Mouse (Mus musculus): ENCODE data around the gene Hdac4.

Hdac4 gene

DNA sequence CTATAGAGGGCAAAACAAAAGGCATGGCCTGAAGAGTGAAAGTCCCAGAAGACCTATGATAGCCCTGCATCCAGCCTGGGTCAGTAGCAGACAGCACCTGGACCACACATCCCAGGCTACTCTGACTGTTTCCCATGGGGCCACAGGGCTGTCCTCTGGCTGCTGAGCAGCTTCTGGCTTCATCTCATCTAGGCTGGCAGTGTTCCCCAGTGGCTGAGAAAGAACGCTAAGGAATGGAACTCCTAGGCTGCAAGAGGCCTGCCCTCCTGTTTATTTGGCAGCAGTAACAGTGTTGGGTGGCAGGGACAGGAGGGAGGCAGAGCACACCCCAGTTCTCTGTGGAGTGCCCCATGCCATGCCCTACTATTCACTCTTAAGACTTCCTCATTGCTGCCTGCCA, 228.5 kb downstream of the Hdac4 start:
- DNase-seq (ENCODE audit: low spot score), result no peak

DNA sequence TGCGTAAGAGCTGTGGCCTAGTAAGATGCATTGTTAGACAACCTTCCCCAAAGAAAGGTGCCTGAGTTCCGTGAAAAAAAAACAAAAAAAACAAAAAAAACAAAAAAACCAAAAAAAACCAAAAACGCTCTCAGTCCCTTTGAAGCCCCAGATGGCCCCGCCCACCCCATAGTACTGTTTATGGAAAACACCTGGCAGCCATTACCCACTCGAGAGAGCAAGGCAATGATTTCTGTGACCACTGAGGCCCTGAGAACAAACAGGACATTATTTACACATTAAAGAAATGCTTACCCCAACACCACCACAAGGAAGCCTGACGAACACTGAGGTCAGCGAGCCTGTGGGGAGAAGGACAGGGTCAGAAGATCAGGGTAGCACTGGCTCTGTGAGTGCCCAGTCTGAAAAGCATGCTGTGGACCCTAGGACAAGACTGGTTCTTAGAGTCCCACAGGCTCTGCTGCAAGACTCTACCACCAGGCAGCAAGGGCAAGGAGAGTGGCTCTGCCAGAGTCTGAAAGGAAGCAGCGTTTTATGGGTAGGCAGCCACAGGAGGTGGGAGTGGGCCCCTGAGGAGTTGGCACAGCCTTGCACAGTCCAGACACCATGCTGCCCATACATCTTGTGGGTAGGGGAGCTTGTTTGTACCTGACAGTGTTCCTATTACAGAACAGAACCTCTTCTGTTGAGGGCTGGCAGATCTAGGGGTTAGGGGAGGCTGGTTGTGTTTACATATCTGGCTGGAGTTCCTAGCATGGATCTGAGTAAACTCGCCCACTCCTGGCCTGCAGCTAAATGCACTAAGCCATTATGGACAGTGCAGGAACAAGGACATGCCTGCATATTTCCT, 230.8 kb downstream of the Hdac4 start:
- DNase-seq (ENCODE audit: low spot score), result no peak

DNA sequence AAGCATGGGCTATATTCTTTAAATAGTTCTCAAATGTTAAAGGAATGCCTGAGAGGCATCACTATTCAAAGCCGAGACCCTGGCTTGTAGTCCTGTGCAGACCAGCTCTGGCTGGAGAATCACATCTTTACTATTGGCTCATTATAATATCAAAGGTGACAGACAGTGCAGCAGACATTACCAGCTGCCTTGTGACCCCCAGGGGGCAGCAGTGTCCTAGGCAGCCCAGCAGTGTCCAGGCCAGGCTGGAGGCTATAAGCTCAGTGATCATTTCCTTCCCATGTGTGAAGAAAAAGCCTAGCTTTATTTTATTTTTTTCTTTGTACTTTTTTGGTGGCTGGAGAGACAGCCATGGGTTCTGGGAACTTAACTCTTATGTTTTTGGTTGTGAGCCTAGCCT, 233.2 kb downstream of the Hdac4 start:
- DNase-seq (ENCODE audit: low spot score), result peak; percentile 53

DNA sequence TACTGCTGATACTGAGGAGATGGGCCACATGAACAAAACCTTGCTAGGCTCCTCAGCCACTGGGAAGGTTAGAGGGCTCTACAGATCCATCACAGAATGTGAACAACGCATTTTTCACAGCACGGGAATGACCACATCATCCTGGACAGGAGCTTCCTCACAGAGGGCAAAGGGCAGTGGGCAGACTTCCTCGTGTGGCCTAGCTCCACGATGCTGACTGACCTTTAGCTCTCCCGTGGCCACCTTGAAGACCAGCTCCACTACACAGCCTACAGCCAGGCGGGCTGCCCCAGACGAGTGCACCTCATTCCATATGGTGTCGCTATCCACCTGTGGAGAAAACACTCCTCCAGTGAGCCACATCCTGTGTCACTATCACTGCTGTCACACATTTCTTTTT, 234.3 kb downstream of the Hdac4 start:
- no peak for DNase-seq (ENCODE audit: low spot score)

DNA sequence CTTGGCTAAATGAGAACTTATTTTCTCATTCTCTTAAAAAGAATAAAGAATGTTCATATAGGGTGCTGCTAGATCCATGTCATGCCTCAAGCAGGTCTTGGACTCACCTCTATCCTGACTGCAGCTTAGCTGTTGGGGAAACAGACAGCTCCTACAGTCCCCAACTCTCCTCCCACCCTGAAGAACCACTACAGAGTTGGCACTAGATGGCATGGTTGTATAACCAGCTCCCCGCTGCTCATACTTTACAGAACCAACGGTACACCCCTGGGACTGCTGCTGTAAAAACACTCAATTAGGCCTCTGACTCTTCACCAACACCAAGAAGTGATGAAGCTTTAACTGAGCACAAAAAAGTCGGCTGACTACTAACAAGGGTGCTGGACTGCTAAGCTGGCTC, 235.6 kb downstream of the Hdac4 start:
- DNase-seq (ENCODE audit: low spot score), result no peak

DNA sequence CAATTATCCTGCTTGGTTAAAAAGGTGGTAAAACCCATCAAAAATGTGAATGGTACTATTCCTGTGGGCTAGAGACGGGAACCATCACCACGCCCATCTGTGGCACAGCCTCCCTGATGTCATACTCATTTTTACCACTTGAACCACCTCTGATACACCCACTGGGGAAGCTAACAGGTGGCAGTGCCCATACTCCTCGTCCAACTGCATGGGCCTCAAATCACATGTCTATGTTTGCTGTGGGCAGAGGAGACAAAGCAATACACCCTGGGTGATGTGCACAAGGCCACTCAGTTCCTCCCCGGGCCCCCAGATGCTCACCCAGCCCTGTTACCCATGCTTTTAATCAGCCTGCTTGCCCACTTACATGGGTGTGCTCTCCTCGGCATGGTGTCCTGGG, 236.5 kb downstream of the Hdac4 start:
- DNase-seq (ENCODE audit: low spot score), result no peak

DNA sequence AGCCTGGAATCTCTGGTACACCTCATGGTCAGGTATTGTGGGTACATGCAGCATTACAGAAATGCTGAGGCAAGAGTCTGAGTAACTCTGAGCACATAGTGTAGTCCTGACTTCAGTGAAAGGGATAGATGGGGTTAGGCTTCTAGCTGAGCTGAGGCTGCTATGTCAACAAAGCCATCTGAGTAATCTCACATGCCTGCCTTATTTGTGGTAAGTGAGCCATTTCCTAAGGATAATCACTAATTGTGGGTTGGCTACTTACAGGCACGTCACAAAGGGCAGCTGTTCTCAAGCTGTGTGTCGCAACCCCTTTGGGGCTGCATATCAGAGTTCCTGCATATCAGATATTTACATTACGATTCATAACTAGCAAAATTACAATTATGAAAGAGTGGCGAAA, 239.3 kb downstream of the Hdac4 start:
- no peak for DNase-seq (ENCODE audit: low spot score)

DNA sequence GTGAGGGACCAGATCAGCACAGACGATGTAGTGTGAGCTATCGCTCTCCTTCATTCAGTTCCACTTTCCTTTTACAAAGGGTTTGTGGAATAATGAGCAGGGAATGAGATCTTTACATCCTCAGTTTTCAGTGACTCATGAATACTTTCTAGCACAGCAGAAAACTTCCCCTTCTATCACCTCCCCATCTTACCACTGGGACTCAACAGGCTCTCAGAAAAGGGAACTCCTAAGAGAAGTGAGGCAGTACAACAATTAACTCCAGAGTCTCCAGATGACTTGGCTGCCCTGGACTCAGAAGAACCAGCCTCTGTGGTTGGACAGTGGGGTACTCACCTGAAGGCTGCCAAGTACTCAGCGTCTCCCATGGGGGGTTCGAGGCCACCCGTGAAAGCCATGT, 240.5 kb downstream of the Hdac4 start:
- DNase-seq (ENCODE audit: low spot score), result no peak

DNA sequence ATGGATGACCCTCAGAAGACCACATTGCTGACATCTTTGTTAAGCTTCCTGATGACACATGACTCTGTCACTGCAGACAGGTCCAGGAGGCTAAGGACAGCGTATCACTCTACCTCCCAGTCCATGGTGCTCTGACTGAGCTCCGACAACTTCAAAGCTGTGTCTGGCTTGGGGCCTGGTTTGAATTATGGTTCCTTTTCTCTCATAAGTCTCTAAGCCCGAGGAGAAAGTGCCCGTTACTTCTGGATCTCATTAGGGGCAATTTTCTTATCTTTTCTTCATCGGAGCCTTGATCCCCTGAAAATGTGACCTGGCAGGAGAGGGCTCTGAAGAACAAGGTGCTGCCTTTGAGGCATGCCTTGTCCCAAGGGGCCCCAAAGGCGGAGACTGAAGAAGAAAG, 242.6 kb downstream of the Hdac4 start:
- DNase-seq (ENCODE audit: low spot score), result no peak

DNA sequence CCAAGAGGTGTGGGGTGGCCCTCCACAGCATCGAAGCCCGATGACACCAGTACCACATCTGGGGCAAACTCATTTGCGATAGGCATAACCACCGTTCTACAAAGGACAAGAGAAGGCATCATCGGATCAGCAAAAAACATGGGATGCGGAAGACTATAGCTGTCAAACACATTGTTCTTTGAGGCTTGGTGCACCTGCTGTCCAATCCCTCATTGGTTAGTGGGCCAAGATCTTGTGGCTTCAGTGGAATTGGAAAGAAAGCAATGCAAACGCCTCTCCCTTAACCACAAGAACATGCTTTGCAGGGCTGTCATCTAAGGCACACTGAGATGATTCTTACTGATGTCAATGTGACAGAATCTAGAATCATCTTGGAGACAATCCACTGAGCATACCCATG, 248.1 kb downstream of the Hdac4 start:
- no peak for DNase-seq (ENCODE audit: low spot score)

DNA sequence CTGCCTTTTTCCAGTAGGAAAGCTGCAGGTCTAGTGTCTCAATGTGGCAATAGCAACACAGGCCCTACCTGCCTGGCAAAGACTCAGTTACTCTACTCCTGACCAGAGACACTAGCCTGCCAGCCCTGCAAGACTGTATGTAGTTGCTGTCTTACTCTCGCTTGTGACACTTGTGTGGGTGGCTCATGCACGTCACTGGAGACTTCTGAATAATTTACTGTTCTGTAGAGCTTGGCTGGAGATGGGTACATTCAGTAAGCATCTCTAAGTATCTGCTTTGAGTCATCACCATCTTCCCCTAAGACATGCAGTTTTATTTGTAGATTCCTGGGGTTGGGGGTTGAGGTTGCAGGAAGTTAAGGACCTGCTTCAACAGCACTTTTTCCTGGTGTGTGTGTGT, 252.9 kb downstream of the Hdac4 start:
- no peak for DNase-seq (ENCODE audit: low spot score)

DNA sequence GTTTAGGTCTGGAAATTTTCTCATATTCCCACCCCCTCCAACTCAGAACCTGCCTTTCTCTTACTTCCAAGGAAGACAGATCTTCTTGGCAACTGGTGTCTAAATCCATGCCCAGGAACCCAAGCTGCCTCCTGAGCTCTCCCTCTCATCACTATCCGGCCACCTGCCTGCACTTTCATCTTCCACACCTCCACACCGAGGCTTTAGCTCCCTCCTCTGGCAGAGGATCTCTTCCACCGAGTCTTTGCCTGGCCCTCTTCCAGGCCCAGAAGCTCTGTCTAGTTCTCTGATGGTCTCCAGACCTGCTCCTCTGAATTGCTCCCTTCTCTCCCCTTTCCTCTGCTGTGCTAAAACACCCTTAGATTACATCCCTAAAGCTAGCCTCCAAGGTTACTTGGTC, 253.5 kb downstream of the Hdac4 start:
- DNase-seq (ENCODE audit: low spot score), result no peak

DNA sequence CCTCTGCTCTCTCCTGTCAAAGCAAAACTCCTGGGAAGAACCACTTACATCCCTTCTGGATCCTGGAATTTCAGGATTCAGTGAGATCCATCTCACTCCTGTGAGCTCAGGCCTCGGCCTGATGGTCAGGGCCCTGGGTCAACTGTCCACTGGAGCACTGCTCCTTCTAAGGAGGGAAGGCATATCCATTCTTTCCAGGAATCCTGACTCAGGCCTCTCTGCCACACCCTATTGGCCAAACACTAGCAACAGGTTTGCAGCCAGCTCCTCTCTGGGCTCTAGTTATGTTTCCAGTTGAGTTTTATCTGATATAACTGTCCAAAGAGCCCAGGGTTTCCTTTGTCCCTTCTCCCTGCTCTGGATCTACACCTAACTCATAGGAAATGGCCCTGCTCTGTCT, 254.4 kb downstream of the Hdac4 start:
- no peak for DNase-seq (ENCODE audit: low spot score)

DNA sequence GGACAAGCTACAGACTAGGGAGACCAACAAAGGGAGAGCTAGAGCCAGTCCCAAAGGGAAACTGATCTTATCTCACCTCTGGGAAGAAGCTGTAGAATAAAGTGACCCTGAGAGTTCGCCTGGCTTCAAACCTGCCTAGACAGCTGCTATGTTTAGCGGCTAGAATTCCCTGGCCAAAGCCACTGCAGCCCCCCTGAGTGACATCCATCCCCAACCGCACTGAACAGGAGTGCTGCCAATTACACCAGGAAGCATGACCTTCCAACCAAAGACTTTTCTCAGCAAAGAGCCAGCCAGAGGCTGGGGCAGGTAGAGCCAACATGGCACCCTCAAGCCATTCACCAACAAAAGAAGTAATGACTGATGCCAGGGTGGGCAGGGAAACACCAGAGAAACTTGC, 260.3 kb downstream of the Hdac4 start:
- DNase-seq (ENCODE audit: low spot score), result no peak

DNA sequence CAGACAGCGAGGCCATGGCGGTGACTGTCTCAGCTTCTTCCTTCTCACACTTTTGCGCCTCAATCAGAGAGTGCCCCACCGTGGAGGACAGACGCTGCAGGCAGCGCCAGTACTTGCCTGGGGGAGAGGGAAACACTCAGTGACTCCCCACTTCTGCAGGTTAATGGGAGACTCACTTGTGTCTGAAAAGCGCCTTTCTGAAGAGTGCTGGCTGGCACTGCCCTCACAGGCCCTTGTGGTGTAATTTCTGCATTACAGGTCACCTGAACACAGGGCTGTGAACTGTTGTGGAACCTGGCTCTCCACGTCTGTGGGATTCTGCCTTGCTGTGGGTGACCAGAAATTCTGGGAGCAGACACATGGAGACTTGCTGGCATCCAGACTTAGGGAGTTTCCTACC, 261.8 kb downstream of the Hdac4 start:
- no peak for DNase-seq (ENCODE audit: low spot score)

DNA sequence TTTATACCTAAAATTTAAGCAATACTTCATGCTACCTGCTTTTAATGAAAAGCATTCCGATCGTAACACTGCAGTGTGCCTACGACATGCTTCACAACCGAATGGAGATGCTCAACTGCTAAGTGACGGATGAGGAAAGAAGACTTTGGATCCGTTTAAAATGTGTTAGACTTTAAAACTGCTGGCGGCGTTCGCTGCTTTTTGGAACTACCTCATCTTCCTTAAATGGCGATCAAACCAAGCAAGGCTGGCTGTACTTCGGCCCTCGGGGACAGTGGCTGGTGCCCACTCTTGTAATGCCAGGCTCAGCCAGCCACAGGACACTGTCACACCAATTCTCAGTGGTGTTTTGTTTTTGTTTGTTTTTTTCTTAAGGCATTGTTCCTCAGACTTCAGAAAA, 263.3 kb downstream of the Hdac4 start:
- no peak for DNase-seq (ENCODE audit: low spot score)

DNA sequence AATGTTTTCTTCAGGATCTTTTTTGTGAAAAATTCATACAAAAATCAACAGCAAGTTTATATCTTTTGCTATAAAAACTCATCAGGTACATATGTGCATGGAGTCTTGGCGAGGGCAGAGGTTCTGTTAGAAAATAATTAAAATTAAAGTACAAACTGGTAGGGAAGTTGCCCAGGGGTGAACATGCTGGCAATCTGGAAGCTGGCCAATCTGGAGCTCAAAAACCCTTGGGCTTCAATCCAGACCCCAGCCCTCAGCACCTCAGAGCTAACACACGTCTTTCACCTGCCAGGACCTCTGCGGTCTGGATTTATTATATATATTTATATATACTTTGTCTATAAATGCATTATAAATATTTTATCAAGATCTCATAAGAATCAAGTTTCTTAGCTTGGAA, 263.7 kb downstream of the Hdac4 start:
- no peak for DNase-seq (ENCODE audit: low spot score)

DNA sequence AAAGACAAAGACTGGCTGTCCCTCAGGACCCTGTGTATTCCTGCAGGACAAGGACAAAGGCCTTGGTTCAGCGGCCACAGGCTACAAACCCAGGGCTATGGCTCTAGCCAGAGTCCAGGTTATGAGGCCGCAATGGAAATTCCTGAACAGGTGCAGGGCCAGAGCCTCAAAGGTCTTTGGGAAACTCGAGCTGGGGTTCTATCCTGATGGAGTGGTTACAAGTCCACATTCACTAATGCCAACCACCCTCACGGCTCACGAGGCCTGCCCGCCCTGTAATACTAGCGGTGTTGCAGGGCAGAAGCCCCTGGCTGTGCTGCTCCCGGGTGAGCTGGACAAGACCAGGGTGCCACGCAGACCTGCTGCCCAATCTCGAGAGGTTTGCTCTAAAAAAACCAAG, 264.3 kb downstream of the Hdac4 start:
- no peak for DNase-seq (ENCODE audit: low spot score)

DNA sequence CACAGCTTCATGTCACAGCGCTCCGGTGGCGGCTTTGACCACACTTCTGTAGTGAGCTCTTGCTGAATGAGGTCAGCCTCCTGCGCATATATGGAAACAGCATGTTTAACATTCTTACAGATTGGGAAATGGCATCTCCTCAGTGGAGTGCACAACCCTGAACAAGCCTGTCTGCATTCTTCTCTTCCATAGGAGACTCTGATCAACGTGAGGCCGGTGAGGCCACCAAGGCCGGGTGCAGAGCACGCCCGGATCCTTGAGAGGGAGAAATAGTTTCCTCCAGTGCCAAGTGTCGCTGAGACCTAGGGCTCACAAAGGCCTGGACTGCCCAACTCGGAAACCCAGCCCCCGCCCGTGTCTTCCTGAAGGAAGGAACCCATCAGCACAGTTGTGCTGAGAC, 266.4 kb downstream of the Hdac4 start:
- no peak for DNase-seq (ENCODE audit: low spot score)

DNA sequence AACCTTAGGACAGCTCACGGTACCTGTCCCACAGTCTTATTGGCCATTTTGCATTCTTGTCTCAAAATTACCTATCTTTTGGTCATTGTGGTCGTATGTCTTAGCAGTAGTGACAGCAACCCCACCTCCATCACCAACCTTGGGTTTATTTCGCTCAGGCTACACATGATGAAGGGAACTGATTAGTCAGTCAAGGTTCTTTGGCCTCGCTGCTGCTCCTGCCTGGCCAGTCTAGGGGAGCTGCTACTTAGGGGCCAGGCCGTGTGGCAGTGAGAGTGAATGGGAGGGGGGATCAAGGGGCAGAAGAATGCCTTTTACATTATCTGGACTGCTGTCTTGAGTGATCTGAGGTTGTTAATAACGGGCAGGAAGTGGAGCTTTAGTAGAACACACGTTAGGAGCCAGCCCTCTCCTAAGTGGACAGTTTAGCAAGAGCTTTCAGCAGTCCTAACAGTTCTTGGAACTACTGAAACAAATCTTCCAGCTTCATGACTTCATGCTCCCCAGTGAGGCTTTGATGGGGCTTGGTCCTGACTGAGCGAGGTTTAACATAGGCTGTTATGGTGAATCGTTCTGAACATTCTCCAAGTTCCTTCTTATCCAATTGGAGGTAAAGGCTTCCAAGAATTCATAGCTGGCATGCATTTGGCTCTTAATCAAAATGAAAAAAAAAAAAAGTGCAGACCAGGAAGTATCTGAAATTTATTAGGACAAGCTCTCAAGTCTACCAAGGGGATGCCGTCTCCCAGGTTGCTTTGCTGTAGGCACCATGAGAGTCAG, 267.8 kb downstream of the Hdac4 start:
- DNase-seq (ENCODE audit: low spot score), result no peak

DNA sequence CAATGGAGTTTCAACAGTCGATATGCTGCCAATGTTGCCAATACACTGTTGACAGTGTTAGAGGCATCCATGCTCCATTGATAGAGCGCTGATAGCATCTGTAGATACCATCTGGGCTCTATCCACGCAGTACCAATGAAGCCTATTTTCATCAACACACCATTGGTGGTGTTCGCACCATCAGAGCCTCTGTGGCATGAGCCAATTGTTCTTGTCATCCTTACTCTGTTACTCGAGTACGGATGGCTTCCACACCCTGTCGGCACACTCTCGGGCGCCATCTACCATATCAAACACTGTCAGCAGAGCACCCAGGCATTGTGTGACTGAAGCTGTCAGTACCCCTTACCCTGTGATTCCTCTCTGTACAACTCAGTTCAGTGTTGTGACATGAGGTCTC, 271.9 kb downstream of the Hdac4 start:
- no peak for DNase-seq (ENCODE audit: low spot score)

DNA sequence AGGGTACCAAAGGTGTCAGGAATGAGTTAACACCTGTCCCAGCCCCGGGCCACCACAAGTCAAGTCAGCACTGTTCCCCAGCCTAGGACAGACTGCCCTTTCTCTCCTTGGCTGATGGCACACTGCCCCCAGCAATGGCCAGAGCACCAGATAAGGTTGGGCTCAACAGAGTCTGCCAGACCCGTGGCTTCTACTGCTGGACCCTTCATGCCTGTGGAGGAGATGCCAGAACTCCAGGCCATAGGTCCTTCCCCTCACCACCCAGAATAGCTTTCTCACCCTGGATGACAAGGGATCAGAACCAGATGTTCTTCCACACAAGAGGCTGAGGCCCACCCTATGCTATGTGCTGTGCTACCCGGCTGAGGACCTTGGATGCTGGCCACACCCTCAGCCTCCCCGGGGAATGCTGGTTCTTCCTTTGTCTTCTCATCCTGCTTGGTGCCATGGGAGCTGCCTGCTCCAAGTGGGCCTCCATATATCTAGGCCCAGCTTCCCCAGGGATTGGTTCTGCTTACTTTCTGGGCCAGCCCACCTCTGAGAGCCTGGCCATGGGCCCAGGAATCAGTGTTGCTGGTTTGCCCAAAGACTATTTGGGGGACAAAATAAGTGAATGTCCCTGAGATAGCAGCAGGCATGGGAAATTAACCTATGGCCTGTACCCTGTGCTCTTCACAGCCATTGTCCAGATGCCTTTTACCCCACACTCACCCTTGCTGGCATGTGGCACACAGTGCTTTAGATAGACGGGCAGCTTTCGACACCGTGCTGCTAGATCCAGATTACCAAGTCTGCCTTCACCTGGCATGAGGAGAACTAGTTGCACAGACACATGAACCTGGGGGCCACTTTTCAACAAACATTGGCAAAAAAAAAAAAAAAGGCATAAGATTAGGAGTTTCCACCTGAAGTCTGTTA, 273.0 kb downstream of the Hdac4 start:
- DNase-seq (ENCODE audit: low spot score), result no peak

DNA sequence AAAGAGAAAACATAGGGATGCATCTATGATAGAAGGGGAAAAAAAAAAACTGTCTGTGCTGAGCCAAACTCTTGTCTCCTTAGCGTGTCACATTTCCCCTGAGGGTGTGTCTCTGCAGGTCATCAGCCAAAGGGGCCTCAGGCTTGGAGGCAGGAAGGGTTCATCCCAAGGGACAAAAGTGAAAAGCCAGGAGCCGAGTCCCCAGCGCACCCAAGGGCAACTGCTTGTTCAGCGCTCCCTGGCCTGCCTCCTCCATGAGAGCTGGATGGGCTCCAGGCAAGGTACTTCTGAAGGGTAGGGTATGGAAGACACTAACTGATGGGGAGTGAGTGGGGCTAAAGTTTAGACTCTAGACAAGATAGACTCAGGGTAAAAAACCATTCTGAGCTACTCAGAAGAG, 273.8 kb downstream of the Hdac4 start:
- DNase-seq (ENCODE audit: low spot score), result no peak

All from ovary, postnatal 36 days (tissue).